Mouse (Mus musculus) liver, embryonic 14.5 days (tissue): Measurements from ENCODE around the gene Gm28043.

Experiments
- CTCF ChIP-seq: IDR thresholded peaks from 2 replicates; pipeline ENCODE4 v1.5.1; 2016; ENCODE audit warnings: antibody characterized with exemption, low read depth, control low read depth
- EP300 ChIP-seq: IDR thresholded peaks from 2 replicates; pipeline ENCODE4 v1.6.1; 2016; ENCODE audit warnings: antibody characterized with exemption, low read depth

DNA sequence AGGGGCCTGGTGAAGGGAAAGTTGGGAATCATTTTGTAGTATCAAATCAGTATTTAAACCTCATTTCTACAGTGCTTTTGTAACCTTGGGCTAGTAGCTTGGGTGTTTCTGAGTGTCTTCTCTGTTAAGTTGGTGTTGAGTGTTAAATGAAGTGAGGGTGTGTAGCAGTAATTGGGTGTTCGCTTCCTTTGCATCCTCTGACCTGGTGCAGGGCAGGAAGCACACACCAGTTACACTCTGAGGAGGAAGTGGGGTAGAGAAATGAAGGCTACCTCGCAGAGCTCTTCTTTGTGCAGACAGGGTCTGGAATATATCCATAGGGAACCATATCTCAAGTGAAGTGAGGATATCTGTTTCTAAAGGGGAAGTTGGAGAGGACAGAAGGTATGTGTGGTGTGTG, 66.2 kb downstream of the Gm28043 start:
- TF ChIP-seq CTCF = no peak
- TF ChIP-seq EP300 = no peak
